ENCODE assay signal across 9 mouse cellular contexts in genomic region chr11:62047817-62048640, GRCm38 (mm10).
A peak's percentile ranks its signal among the peaks of the same experiment; 100 is the strongest.
DNase-seq lines count a peak whose midpoint lies in the region; ATAC-seq and TF ChIP-seq lines count a peak whose summit lies in the region.
"Had no signal": no experiment of that assay in that cellular context is flagged by ENCODE, and none has a peak within 500 bp of the region (broad histone marks: within the 10 kb centered on the region; RNA-seq: fewer than 3 reads in every experiment).

No protein-coding gene starts in this region.

- H3ac ChIP-seq in C2C12 (ENCODE audit: control insufficient read depth, insufficient read length, low read depth) = no peak overlapping the region

- no peaks in the 10 kb centered on the region for H3K79me3 ChIP-seq in C2C12 (ENCODE audit: low read depth)

- TF ChIP-seq EP300 in liver, postnatal 0 days (IDR thresholded peaks at IDR 0.05; ENCODE audit: low read depth) = no peak

- DNase-seq in MN1 (ENCODE audit: low spot score) = peak; percentile 71
- DNase-seq in cerebellum, adult 2 months = peak; percentile 76 to 77
- peak; percentile 57 to 78 for DNase-seq in kidney, adult 8-10 months
- peak; percentile 79 for DNase-seq in liver, postnatal 0 days
- peak; percentile 77 to 87 for DNase-seq in right cerebral cortex, postnatal 10 days (ENCODE audit: low spot score in 2 of 2)

- 19% methylated on average over 9 of the region's 9 CpGs for WGBS in cerebellum, adult 2 months
- WGBS in liver, postnatal 0 days (ENCODE audit: insufficient replicate concordance) = 51% methylated on average over 9 of the region's 9 CpGs

- TF ChIP-seq POLR2A in cerebellum, adult 2 months (IDR thresholded peaks at IDR 0.05; ENCODE audit: borderline replicate concordance, insufficient read depth, low read length) = no peak

- H3K27me3 ChIP-seq in C2C12 (ENCODE audit: control insufficient read depth, insufficient read depth, insufficient read length) = no peaks in the 10 kb centered on the region
- H3K27me3 ChIP-seq in cerebellum, adult 2 months (ENCODE audit: control insufficient read depth, insufficient read depth, low read length) = no peaks in the 10 kb centered on the region
- no peaks in the 10 kb centered on the region for H3K27me3 ChIP-seq in liver, postnatal 0 days (ENCODE audit: insufficient read depth, low read length)
- H3K27me3 ChIP-seq: liver, embryonic 15.5 days had no signal

- peak overlapping the region; percentile 26; the same call in 1 of the 2 replicates for H3K27ac ChIP-seq in cerebellum, adult 2 months (ENCODE audit: insufficient read depth, low read length)
- H3K27ac ChIP-seq in liver, postnatal 0 days (ENCODE audit: low read depth) = no peak overlapping the region
- H3K27ac ChIP-seq: liver, embryonic 15.5 days had no signal

- no peak overlapping the region for H3K4me2 ChIP-seq in liver, postnatal 0 days (ENCODE audit: low read depth, low read length)
- H3K4me2 ChIP-seq: liver, embryonic 15.5 days had no signal

- no peaks in the 10 kb centered on the region for H3K36me3 ChIP-seq in C2C12 (ENCODE audit: control insufficient read depth, insufficient read depth)
- peaks cover 15% of the 10 kb centered on the region for H3K36me3 ChIP-seq in liver, postnatal 0 days (replicated peaks; ENCODE audit: insufficient read depth, low read length)

- peaks cover 9% of the 10 kb centered on the region for H3K4me1 ChIP-seq in cerebellum, adult 2 months (ENCODE audit: control insufficient read depth, insufficient read depth, low read length)
- peaks cover 3% of the 10 kb centered on the region; the same call in 1 of the 2 replicates for H3K4me1 ChIP-seq in liver, postnatal 0 days (ENCODE audit: insufficient read depth)
- H3K4me1 ChIP-seq: liver, embryonic 15.5 days had no signal

- peak; percentile 67 for TF ChIP-seq CTCF in C2C12 (IDR thresholded peaks at IDR 0.05; ENCODE audit: control insufficient read depth, insufficient read depth, insufficient read length)
- TF ChIP-seq CTCF in cerebellum, adult 2 months (IDR thresholded peaks at IDR 0.05; ENCODE audit: borderline replicate concordance, insufficient read depth, low read depth, low read length) = peak; percentile 84
- TF ChIP-seq CTCF in liver, postnatal 0 days (IDR thresholded peaks at IDR 0.05; ENCODE audit: low read depth) = peak; percentile 89

- ATAC-seq in frontal cortex, adult (ENCODE audit: low TSS enrichment) = peak; percentile 78
- peak; percentile 50; the same call in 1 of the 2 replicates for ATAC-seq in liver, postnatal 0 days
- no peak for ATAC-seq in inflammation-experienced regulatory T-cells, adult 6 months

- H3K4me3 ChIP-seq in C2C12 (ENCODE audit: insufficient read depth, poor library complexity, severe bottlenecking) = no peak overlapping the region
- H3K4me3 ChIP-seq in cerebellum, adult 2 months (replicated peaks; ENCODE audit: insufficient read depth, low read depth, low read length) = no peak overlapping the region
- H3K4me3 ChIP-seq in liver, postnatal 0 days (ENCODE audit: low read depth, low read length) = no peak overlapping the region
- H3K4me3 ChIP-seq: liver, embryonic 15.5 days had no signal

- no peaks in the 10 kb centered on the region for H3K9me3 ChIP-seq in liver, postnatal 0 days (ENCODE audit: low read length)
- H3K9me3 ChIP-seq: liver, embryonic 15.5 days had no signal

- H3K9ac ChIP-seq in liver, postnatal 0 days (replicated peaks) = no peak overlapping the region
- H3K9ac ChIP-seq: liver, embryonic 15.5 days had no signal

- H3K79me2 ChIP-seq in C2C12 (ENCODE audit: control insufficient read depth, insufficient read depth) = no peaks in the 10 kb centered on the region

TF ChIP-seq in C2C12, 6 proteins besides CTCF, POLR2A, EP300 and RAD21:
- TF ChIP-seq MAX (IDR thresholded peaks at IDR 0.05) (no peak), FOSL1 (IDR thresholded peaks at IDR 0.05; ENCODE audit: insufficient read depth, low read length, poor library complexity, severe bottlenecking) (no peak), MYOD1 (IDR thresholded peaks at IDR 0.05; ENCODE audit: control insufficient read depth, insufficient read length, low read depth) (no peak), MYOG (IDR thresholded peaks at IDR 0.05; ENCODE audit: control insufficient read depth, extremely low read depth, insufficient read length) (no peak), USF1 (IDR thresholded peaks at IDR 0.05; ENCODE audit: low read depth) (no peak)
